Mouse (Mus musculus) spleen, postnatal 14 days (tissue): ENCODE data around the gene Ace.
"Not testable (repeated sequence)": the region's sequence is repeated elsewhere in the genome, so short reads cannot be mapped to it uniquely, and the experiment has no call there.

Source experiments
- DNase-seq, 2 experiments: peaks; one replicate each; pipeline ENCODE4 v3.0.0; 2021 to 2022; ENCODE audit warnings: low spot score in 2 of 2

Ace gene

DNA sequence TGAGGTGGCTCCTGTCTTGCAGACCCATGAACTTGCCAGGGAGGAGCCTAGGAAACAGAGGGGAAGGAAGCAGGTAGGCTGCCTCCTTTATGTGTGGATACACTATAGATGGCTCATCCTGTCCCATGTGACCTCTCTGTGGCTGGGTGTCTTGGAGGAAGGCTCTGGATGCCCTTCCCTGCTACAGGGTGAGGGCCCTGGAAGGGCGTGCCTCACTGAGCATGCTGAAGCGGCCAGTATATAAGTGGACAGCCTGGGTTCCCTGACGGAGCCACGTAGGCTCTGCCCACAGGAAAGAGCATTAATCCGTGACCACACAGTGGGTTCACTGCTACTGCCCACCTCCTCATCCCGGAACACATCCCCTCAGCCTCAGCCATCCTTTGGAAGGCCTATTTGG, 21.7 kb downstream of the Ace start:
- DNase-seq = no peak

DNA sequence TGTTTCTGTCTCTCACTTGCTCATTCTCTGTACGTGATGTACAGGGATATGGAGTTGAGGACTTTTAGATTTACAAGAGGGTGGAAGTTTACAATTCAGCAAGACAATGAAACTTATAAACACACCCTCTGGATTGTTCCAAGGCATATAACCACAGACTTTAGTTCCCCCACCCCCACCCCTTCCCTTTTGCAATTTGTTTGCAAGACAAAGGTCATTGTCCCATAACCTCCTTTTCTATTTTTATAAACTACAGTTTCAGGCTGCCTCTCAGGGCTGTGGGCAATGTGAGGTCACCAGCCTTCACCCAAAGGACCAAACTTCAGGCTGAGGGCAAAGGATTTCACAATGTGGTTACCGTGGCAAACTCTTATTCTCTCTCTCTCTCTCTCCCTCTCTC, 22.5 kb downstream of the Ace start:
- no peak for DNase-seq

DNA sequence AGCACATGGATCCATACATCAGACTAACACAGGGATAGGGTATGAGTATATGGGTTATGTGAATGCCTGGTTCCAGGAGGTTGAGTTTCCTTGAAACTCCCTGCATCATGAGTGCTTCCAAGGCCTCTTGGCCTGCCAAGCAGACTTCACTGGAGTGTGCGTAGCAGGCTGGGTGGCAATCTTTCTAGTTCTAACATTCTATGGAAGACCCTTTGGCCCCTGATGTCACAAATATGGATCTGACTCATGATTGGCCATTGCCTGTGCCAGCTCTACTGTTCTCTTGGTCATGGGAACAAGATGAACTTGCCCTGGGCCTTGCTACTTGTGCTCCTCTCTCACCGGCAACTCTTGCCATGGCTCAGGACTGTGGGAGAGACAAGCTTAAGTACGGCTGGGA, 26.6 kb downstream of the Ace start, which contains the start of gene Ace3:
Gene Ace3 (plus strand): TSS at position 301 of the 400 bp plus-strand sequence.
- no peak for DNase-seq

GRCm38 (mm10) chr11:106000062-106000461, 32.3 kb downstream of the Ace start:
- DNase-seq = no peak

DNA sequence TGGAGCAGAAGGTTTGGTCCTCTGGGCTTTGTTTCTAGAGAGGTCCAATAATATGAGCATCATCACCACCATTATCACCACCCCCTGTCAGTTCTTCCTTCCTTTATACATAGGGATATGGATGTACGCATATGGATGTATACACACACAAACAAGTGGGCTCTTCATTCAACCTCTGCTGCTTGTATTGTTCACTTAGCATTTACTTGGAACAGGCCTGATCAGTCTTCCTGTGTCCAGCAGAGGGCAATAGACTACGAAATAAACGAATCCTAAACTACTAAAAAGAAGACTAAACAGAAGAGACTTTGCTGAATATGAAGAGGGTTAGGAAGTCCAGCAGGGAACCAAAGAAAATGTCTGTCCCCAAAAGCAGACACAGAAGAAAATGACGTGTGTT, 34.0 kb downstream of the Ace start:
- DNase-seq = no peak

GRCm38 (mm10) chr11:106004576-106004975, 36.8 kb downstream of the Ace start:
- no peak for DNase-seq

DNA sequence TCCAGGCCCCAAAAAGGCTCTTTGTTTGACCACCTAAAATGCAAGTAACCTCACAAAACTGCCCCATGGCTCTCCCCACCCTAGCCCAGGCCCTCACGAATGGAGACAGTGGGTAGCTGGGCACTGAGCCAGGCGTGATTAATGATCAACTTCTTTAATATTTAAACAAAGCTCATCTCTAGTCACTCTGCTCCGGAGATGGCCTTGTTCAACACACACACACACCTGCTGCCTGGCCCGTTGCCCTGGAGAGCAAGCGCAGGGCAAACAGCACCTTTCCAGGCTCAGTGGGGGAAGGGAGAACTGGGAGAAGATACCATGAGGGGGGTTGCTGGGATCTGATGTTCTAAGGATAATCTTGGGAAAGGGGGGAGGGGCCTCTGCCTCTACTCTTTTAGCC, 38.2 kb downstream of the Ace start:
- DNase-seq = no peak

- peak; percentile 30 to 58 for DNase-seq
These were observed 40.1 kb downstream of the Ace start, which contains the start of gene Kcnh6 for GRCm38 (mm10) chr11:106007821-106008220. Gene Kcnh6 (plus strand): TSS chr11:106008124.

DNA sequence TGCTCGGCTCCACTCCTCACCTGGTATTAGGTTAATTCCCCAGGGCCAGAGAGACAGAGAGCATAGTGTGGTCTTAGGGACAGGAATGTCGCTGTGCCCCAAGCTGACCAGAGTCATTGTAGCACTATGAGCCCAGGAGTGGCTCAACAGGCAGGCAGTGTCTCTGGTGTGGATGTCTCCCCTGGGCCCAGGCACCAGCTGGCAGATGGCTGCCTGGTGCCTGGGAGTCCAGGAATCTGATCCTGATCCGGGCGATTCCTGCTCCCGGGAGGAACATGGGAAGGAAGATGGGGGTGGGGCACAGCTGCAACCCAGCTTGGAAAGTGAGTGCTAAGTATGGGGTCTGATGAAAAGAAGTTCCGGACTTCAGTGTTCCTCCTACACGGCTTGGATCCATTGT, 45.0 kb downstream of the Ace start:
- no peak for DNase-seq

DNA sequence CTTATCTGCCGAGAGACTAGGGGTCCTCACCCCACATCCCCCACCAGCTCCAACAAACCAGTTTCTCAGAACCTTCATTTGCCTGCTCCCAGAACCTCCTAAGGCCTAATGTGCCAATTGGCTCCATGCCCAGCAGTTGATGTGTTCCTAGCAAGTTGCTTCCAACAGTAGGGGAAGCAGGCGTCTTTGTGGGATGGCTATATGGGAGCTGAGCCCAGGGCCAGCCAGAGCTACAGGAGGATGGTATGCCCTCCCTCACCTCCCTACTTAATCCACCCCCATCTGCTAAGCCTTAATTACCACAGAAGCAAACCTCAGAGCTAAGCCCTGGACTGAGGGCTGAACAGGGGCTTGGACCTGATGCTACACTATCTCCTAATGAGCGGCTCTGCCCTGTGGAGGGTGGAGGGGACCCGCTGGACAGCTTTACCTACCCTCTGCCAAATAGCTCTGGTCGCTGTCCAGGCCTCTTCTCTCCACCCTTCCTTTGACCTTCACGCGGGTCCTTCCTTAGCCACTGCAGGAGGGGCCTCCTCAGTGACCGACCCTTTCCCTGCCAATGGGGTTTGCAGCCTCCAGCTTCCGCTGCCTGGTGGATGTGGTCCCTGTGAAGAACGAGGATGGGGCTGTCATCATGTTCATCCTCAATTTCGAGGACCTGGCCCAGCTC, 45.9 kb downstream of the Ace start:
- DNase-seq = no peak

- no peak for DNase-seq
These were observed 48.7 kb downstream of the Ace start for GRCm38 (mm10) chr11:106016440-106016839.

- DNase-seq = no peak
These were observed 52.5 kb downstream of the Ace start for GRCm38 (mm10) chr11:106020051-106020763.

DNA sequence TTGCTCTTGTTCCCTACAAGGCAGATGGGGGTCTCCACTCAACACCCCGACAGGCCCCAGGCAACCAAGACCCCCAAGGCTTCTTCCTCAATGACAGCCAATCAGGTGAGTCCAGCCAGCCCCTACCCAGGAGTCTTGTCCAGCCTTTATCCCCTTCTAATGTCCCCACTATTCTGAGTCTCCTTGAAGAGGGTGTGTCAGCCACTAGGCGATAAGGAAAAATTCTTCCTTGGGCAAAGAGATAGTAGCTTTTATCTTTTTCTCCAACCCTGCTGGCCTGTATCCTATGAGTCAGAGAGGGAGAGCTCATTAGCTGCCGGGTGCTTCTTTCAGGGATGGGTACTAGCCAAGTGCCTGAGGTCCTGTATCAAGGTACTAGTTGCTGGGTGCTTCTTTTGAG, 58.0 kb downstream of the Ace start:
- DNase-seq = no peak

DNA sequence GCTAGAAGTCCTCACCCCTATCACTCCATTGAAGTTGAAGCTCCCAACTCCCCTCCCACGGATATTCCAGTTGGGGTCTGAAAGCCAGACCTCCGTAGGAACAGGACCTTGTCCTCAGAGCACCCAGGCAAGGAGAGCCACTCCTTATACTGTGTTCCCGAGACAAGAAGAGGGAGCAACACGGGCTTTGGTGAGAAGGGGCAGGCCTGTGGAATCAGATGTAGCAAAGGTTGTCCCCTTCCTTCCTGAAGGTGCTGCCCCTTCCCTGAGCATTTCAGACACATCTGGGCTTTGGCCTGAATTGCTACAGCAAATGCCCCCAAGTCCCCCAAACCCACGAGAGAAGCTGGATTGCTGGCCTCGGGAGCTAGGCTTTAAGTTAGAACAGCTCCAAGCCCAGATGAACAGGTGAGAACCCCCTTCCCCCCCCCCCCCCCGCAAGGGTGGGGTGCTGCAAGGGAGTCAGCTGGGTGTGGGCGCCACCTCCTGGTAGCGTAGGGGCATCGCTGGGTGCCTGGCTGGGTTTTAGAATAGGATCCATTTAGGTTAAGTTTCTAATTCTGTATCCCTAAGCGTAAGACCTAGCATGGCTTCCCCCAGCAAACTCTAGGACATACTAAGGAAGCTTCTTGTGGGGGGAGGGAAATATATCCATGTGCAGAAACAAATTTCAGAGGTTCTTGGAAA, 58.9 kb downstream of the Ace start:
- peak; percentile 35 to 67 for DNase-seq

- no peak for DNase-seq
These were observed 59.9 kb downstream of the Ace start for GRCm38 (mm10) chr11:106027607-106028006.

DNA sequence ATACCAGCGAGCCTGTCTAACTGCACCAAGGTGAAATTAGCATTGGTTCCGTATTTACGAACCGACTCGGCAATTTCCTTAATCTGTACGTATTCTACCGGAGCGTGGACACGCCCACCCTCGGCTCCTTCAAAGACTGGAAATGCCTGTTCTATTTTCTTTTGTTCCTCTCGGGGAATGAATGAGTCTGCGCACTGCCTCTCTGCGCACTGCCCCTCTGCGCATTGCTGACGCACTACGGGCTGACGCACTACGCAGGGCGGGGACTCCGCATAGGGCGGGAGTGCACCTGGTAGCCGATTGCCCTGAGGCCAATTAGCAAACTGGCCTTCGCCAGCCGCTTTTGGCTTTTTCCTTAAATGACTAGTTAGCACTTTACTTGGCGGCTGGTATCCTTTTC, 64.3 kb downstream of the Ace start:
- DNase-seq = not testable (repeated sequence)

DNA sequence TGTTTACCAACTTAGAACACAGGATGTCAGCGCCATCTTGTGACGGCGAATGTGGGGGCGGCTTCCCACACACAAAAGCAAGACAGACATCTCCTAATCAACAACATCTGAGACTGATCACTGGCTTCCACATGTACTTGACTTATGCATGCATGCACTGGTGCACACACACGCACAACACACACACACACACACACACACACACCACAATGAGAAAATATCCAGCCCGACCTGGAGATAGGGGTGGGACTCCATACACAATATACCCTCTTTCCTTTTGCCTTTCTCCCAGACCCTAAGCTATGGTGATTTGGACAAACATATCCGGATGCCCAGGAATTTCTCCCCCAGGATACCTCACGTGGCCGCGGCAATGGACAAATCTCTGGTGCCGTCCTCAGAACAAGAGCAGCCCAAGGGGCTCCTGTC, 65.8 kb downstream of the Ace start:
- no peak for DNase-seq

GRCm38 (mm10) chr11:106034986-106035385, 67.2 kb downstream of the Ace start:
- no peak for DNase-seq

GRCm38 (mm10) chr11:106036548-106037417, 69.0 kb downstream of the Ace start, which contains the start of gene Dcaf7:
Gene Dcaf7 (plus strand): TSS chr11:106036872.
- peak; percentile 97 for DNase-seq

DNA sequence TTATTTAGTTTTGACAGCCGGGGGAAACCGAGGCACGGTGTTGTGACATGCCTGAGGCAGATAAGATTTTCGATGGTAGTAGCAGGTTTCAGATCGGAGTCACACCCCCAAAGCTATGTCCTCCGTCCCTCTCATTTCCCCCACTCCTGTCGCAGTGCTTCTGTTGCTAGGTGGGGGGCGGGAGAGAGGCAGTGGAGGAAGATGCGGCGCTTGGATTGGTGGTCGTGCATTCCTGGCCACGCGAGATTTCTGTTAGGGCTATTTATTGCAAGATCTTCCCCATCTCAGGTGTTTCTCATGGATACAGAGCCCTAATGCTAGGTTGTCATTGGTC, 69.6 kb downstream of the Ace start:
- DNase-seq = no peak
